Mouse (Mus musculus) megakaryocyte, embryonic 14.5 days (primary cell): ENCODE measurements around the gene Zp3r. TPM values are rescaled to one million over a fixed set of nuclear protein-coding genes. Genes with fewer than 3 reads are reported as not detected.
"Not testable (repeated sequence)": the region's sequence is repeated elsewhere in the genome, so short reads cannot be mapped to it uniquely, and the experiment has no call there.

Experiments used
- H3K27me3 ChIP-seq: replicated peaks from 2 replicates; pipeline ENCODE3; 2012; ENCODE audit warnings: inconsistent platforms
- H3K36me3 ChIP-seq: replicated peaks from 2 replicates; pipeline ENCODE3; 2012; ENCODE audit warnings: low read length, inconsistent platforms, mixed read lengths
- H3K4me1 ChIP-seq: 2 replicates; pipeline ENCODE4 v1.6.1; 2012; ENCODE audit warnings: inconsistent platforms
- H3K4me3 ChIP-seq: replicated peaks from 2 replicates; pipeline ENCODE3; 2012; ENCODE audit warnings: moderate library complexity, mild to moderate bottlenecking, inconsistent platforms
- H3K9me3 ChIP-seq: 2 replicates; pipeline ENCODE4 v1.6.1; 2012; ENCODE audit warnings: inconsistent platforms
- FLI1 ChIP-seq: IDR thresholded peaks from 2 replicates; pipeline ENCODE4 v1.6.1; 2012; ENCODE audit warnings: low read length, inconsistent platforms, mixed read lengths
- GATA1 ChIP-seq: IDR thresholded peaks from 3 replicates; pipeline ENCODE4 v1.6.1; 2012; ENCODE audit warnings: mixed read lengths, low read length, inconsistent platforms, borderline replicate concordance
- polyA plus RNA-seq: library from polyadenylated mRNA; stranded (reverse); fragments of >175 nt; gene quantifications from 2 replicates; pipeline ENCODE4 v1.2.3, GENCODE M21; 2012; ENCODE audit warnings: low replicate concordance; ENCODE audit not compliant: insufficient read depth

Gene Zp3r
- polyA plus RNA-seq: not detected in 2 replicates

GRCm38 (mm10) chr1:130629521-130629920, at the start of gene Zp3r:
Gene Zp3r, minus strand, starts transcription at chr1:130629621.
- Histone ChIP-seq H3K36me3 (no peaks in the 10 kb centered on the region), H3K27me3 (no peaks in the 10 kb centered on the region), H3K4me1 (peaks cover 19% of the 10 kb centered on the region), H3K4me3 (no peak within 1 kb of the TSS), H3K9me3 (no peaks in the 10 kb centered on the region)
- TF ChIP-seq GATA1 (no peak), FLI1 (no peak)

GRCm38 (mm10) chr1:130678551-130678950, 49.1 kb upstream of the Zp3r start:
- H3K4me3 ChIP-seq: no peak overlapping the region
- H3K36me3 ChIP-seq: no peaks in the 10 kb centered on the region
- H3K4me1 ChIP-seq: peaks cover 18% of the 10 kb centered on the region
- TF ChIP-seq FLI1 (no peak), GATA1 (no peak)
- no peaks in the 10 kb centered on the region for H3K9me3 ChIP-seq
- H3K27me3 ChIP-seq: peaks cover 7% of the 10 kb centered on the region

GRCm38 (mm10) chr1:130663576-130663975, 34.2 kb upstream of the Zp3r start:
- not testable (repeated sequence) for H3K27me3 ChIP-seq, H3K36me3 ChIP-seq, H3K4me1 ChIP-seq, H3K4me3 ChIP-seq, H3K9me3 ChIP-seq

- Histone ChIP-seq H3K4me3 (no peak within 1 kb of the TSS), H3K4me1 (no peaks in the 10 kb centered on the region), H3K27me3 (no peaks in the 10 kb centered on the region), H3K9me3 (peaks cover 5% of the 10 kb centered on the region; the same call in 1 of the 2 replicates), H3K36me3 (no peaks in the 10 kb centered on the region)
- TF ChIP-seq FLI1 (no peak), GATA1 (no peak)
Observed at GRCm38 (mm10) chr1:130661454-130661853, 32.0 kb upstream of the Zp3r start, which contains the start of gene C4bp. Gene C4bp, minus strand, starts transcription at chr1:130661632.

GRCm38 (mm10) chr1:130659641-130660040, 30.2 kb upstream of the Zp3r start:
- not testable (repeated sequence) for H3K4me3 ChIP-seq, H3K9me3 ChIP-seq, H3K27me3 ChIP-seq, H3K4me1 ChIP-seq, H3K36me3 ChIP-seq

- TF ChIP-seq FLI1: no peak
- TF ChIP-seq GATA1: no peak
- Histone ChIP-seq H3K36me3 (no peaks in the 10 kb centered on the region), H3K4me3 (no peak overlapping the region), H3K27me3 (peaks cover 8% of the 10 kb centered on the region), H3K9me3 (no peaks in the 10 kb centered on the region), H3K4me1 (no peaks in the 10 kb centered on the region)
Observed at GRCm38 (mm10) chr1:130644103-130644502, 14.7 kb upstream of the Zp3r start.

GRCm38 (mm10) chr1:130640967-130641366, 11.5 kb upstream of the Zp3r start:
- Histone ChIP-seq H3K4me3 (no peak overlapping the region), H3K4me1 (no peaks in the 10 kb centered on the region), H3K27me3 (peaks cover 8% of the 10 kb centered on the region), H3K36me3 (no peaks in the 10 kb centered on the region), H3K9me3 (no peaks in the 10 kb centered on the region)
- TF ChIP-seq FLI1 (no peak), GATA1 (no peak)

- H3K9me3 ChIP-seq: no peaks in the 10 kb centered on the region
- H3K27me3 ChIP-seq: no peaks in the 10 kb centered on the region
- peak overlapping the region; percentile 60 for H3K4me3 ChIP-seq
- no peaks in the 10 kb centered on the region for H3K36me3 ChIP-seq
- H3K4me1 ChIP-seq: peaks cover 19% of the 10 kb centered on the region
- TF ChIP-seq GATA1 (no peak), FLI1 (no peak)
Observed at GRCm38 (mm10) chr1:130633761-130634410, 4.5 kb upstream of the Zp3r start.

GRCm38 (mm10) chr1:130633316-130633715, 3.9 kb upstream of the Zp3r start:
- Histone ChIP-seq H3K4me1 (peaks cover 19% of the 10 kb centered on the region), H3K9me3 (no peaks in the 10 kb centered on the region), H3K36me3 (no peaks in the 10 kb centered on the region), H3K4me3 (no peak overlapping the region), H3K27me3 (no peaks in the 10 kb centered on the region)
- TF ChIP-seq GATA1 (no peak), FLI1 (no peak)

GRCm38 (mm10) chr1:130596291-130596690, 33.1 kb downstream of the Zp3r start:
- Histone ChIP-seq H3K36me3 (no peaks in the 10 kb centered on the region), H3K9me3 (no peaks in the 10 kb centered on the region), H3K27me3 (peaks cover 4% of the 10 kb centered on the region), H3K4me1 (no peaks in the 10 kb centered on the region), H3K4me3 (no peak overlapping the region)
- no peak for TF ChIP-seq FLI1
- no peak for TF ChIP-seq GATA1

GRCm38 (mm10) chr1:130588659-130589058, 40.8 kb downstream of the Zp3r start:
- no peak overlapping the region for H3K4me3 ChIP-seq
- no peaks in the 10 kb centered on the region for H3K9me3 ChIP-seq
- H3K36me3 ChIP-seq: no peaks in the 10 kb centered on the region
- TF ChIP-seq FLI1 (no peak), GATA1 (no peak)
- peaks cover 3% of the 10 kb centered on the region for H3K27me3 ChIP-seq
- no peaks in the 10 kb centered on the region for H3K4me1 ChIP-seq
